Comparison of ENCODE assay signal across 7 mouse cellular contexts in genomic region chr15:96286015-96286934, GRCm38 (mm10). TPM values are rescaled to one million over a fixed set of nuclear protein-coding genes. Genes with fewer than 3 reads are reported as not detected.
A peak's percentile ranks its signal among the peaks of the same experiment; 100 is the strongest.
DNase-seq lines count a peak whose midpoint lies in the region; ATAC-seq lines count a peak whose summit lies in the region.

No protein-coding gene starts in this region.

- no peaks in the 10 kb centered on the region for H3K9me3 ChIP-seq in embryonic facial prominence, embryonic 10.5 days
- no peaks in the 10 kb centered on the region for H3K9me3 ChIP-seq in limb, embryonic 10.5 days (replicated peaks)
- H3K9me3 ChIP-seq in midbrain, embryonic 12.5 days: no peaks in the 10 kb centered on the region

- WGBS in embryonic facial prominence, embryonic 10.5 days: under 1% methylated on average over 72 of the region's 72 CpGs
- WGBS in limb, embryonic 10.5 days: under 1% methylated on average over 72 of the region's 72 CpGs
- under 1% methylated on average over 68 of the region's 72 CpGs for WGBS in midbrain, embryonic 12.5 days

- H3K27me3 ChIP-seq in embryonic facial prominence, embryonic 10.5 days (replicated peaks; ENCODE audit: low read depth, poor library complexity, severe bottlenecking): no peaks in the 10 kb centered on the region
- H3K27me3 ChIP-seq in limb, embryonic 10.5 days (ENCODE audit: low read depth, poor library complexity, severe bottlenecking): no peaks in the 10 kb centered on the region
- no peaks in the 10 kb centered on the region for H3K27me3 ChIP-seq in midbrain, embryonic 12.5 days

- H3K4me1 ChIP-seq in embryonic facial prominence, embryonic 10.5 days: peaks cover 41% of the 10 kb centered on the region
- peaks cover 29% of the 10 kb centered on the region for H3K4me1 ChIP-seq in limb, embryonic 10.5 days
- peaks cover 27% of the 10 kb centered on the region for H3K4me1 ChIP-seq in midbrain, embryonic 12.5 days

- peaks cover 22% of the 10 kb centered on the region for H3K36me3 ChIP-seq in embryonic facial prominence, embryonic 10.5 days (replicated peaks)
- peaks cover 15% of the 10 kb centered on the region for H3K36me3 ChIP-seq in limb, embryonic 10.5 days
- H3K36me3 ChIP-seq in midbrain, embryonic 12.5 days: peaks cover 3% of the 10 kb centered on the region

- H3K4me2 ChIP-seq in midbrain, embryonic 12.5 days (replicated peaks): peak overlapping the region; percentile 82

- peak overlapping the region; percentile 100 for H3K9ac ChIP-seq in midbrain, embryonic 12.5 days (replicated peaks)

- peak; percentile 96 for DNase-seq in adrenal gland, postnatal 10 days
- DNase-seq in embryonic facial prominence, embryonic 10.5 days (ENCODE audit: low spot score): peak; percentile 95
- DNase-seq in kidney, adult 11 months: peak; percentile 95
- DNase-seq in limb, embryonic 10.5 days (ENCODE audit: low spot score): peak; percentile 96
- peak; percentile 88 for DNase-seq in skeletal muscle tissue, adult 2 months (ENCODE audit: low read depth, low spot score)

- H3K4me3 ChIP-seq in embryonic facial prominence, embryonic 10.5 days: peak overlapping the region; percentile 96
- H3K4me3 ChIP-seq in limb, embryonic 10.5 days: peak overlapping the region; percentile 84
- peak overlapping the region; percentile 94 for H3K4me3 ChIP-seq in midbrain, embryonic 12.5 days

- H3K27ac ChIP-seq in embryonic facial prominence, embryonic 10.5 days (replicated peaks): peak overlapping the region; percentile 100
- H3K27ac ChIP-seq in limb, embryonic 10.5 days: peak overlapping the region; percentile 100
- peak overlapping the region; percentile 100 for H3K27ac ChIP-seq in midbrain, embryonic 12.5 days (replicated peaks)

- ATAC-seq in granulocyte monocyte progenitor cell, adult 5-6 weeks (replicated peaks; ENCODE audit: poor library complexity, severe bottlenecking): peak; percentile 43
- ATAC-seq in midbrain, embryonic 12.5 days (ENCODE audit: low FRiP score, low read depth): peak; percentile 77

RNA-seq across cellular contexts. Expression of gene Arid2, which starts 1.0 kb away (rescaled TPM):
- 10 to 100 TPM; 39.9 to 52.9 TPM for total RNA-seq in adrenal gland, postnatal 10 days (2021)
- polyA plus RNA-seq in embryonic facial prominence, embryonic 10.5 days (2016; fragmentation: Nextera tagmentation; extraction: Ambion mirVana): 31.2 and 32.0 TPM in 2 replicates
- total RNA-seq in granulocyte monocyte progenitor cell, adult 5-6 weeks (2014; fragmentation: Nextera tagmentation): 41.7 and 64.9 TPM in 2 replicates
- total RNA-seq in granulocyte monocyte progenitor cell, adult 5-6 weeks (2017): 33.8 and 38.6 TPM in 2 replicates
- polyA plus RNA-seq in limb, embryonic 10.5 days (2016; fragmentation: Nextera tagmentation; extraction: Ambion mirVana): 29.5 and 34.9 TPM in 2 replicates
- polyA plus RNA-seq in midbrain, embryonic 12.5 days (2016; fragmentation: Nextera tagmentation; extraction: Ambion mirVana): 35.1 and 37.5 TPM in 2 replicates

Comparison
In these comparisons a context has a peak if more than half of its experiments do, and no peak if none do; other contexts are left out.
1. Peak in every context shown above with its lines: DNase-seq, ATAC-seq, H3K4me3 ChIP-seq and H3K27ac ChIP-seq.